Mouse (Mus musculus) kidney, embryonic 16.5 days (tissue): ENCODE results near the gene Tmem274. TPM values are rescaled to one million over a fixed set of nuclear protein-coding genes. Genes with fewer than 3 reads are reported as not detected.

Source experiments
- ATAC-seq: fragments of 200-750 bp; cut with Nextera tagmentation; 2 replicates; pipeline ENCODE4 v1.8.0; 2017; ENCODE audit warnings: moderate TSS enrichment; ENCODE audit not compliant: low FRiP score, low TSS enrichment
- H3K27ac ChIP-seq: fragments of 300-500 bp; sonication (generic); 2 replicates; pipeline ENCODE4 v1.5.1; 2014; ENCODE audit warnings: low read length
- H3K27me3 ChIP-seq: fragments of 300-500 bp; sonication (generic); 2 replicates; pipeline ENCODE4 v1.6.1; 2014; ENCODE audit warnings: low read length, control low read depth, mixed read lengths; ENCODE audit not compliant: insufficient read depth
- H3K36me3 ChIP-seq: fragments of 300-500 bp; sonication (generic); 2 replicates; pipeline ENCODE4 v1.6.1; 2014; ENCODE audit warnings: low read length, control low read depth, mixed read lengths; ENCODE audit not compliant: insufficient read depth
- H3K4me1 ChIP-seq: fragments of 300-500 bp; sonication (generic); 2 replicates; pipeline ENCODE4 v1.6.1; 2014; ENCODE audit warnings: low read length, control low read depth, mixed read lengths; ENCODE audit not compliant: insufficient read depth
- H3K4me2 ChIP-seq: fragments of 300-500 bp; sonication (generic); replicated peaks from 2 replicates; pipeline ENCODE4 v1.6.1; 2014; ENCODE audit warnings: low read depth, low read length
- H3K4me3 ChIP-seq: fragments of 300-500 bp; sonication (generic); 2 replicates; pipeline ENCODE4 v1.5.1; 2014; ENCODE audit warnings: mild to moderate bottlenecking, low read length
- H3K9ac ChIP-seq: fragments of 300-500 bp; sonication (generic); replicated peaks from 2 replicates; pipeline ENCODE4 v1.6.1; 2014; ENCODE audit warnings: low read length
- H3K9me3 ChIP-seq: fragments of 300-500 bp; sonication (generic); 2 replicates; pipeline ENCODE4 v1.6.1; 2016; ENCODE audit warnings: low read length, control low read depth
- WGBS: fragments of 180-500 bp; shearing (Covaris S2); extraction: QIAGEN DNeasy Blood & Tissue Kit; methylation state at CpG from one replicate; pipeline ENCODE4 v1.1.7; 2014; 5-methylcytosine and 5-hydroxymethylcytosine counted together
- polyA plus RNA-seq: library from polyadenylated mRNA; unstranded; fragments of >200 nt; fragmentation: Nextera tagmentation; extraction: Ambion mirVana; gene quantifications from 2 replicates; pipeline ENCODE4 v1.2.1, GENCODE M21; 2015

The Tmem274 gene
- polyA plus RNA-seq, 1 experiment from 2014 or later, result 0.82 TPM

GRCm38 (mm10) chr4:149496612-149497011 lies 19.4 kb downstream of the Tmem274 start:
- WGBS, result 74% methylated on average over 2 of the region's 2 CpGs
- Histone ChIP-seq H3K27me3 (no peaks in the 10 kb centered on the region), H3K36me3 (peaks cover 58% of the 10 kb centered on the region)

GRCm38 (mm10) chr4:149498901-149499300 lies 21.7 kb downstream of the Tmem274 start:
- WGBS, result 88% methylated on average over 8 of the region's 8 CpGs
- no peak overlapping the region for H3K9ac ChIP-seq
- H3K9me3 ChIP-seq, result no peaks in the 10 kb centered on the region
- peaks cover 45% of the 10 kb centered on the region for H3K36me3 ChIP-seq
- no peaks in the 10 kb centered on the region for H3K4me1 ChIP-seq
- no peaks in the 10 kb centered on the region for H3K27me3 ChIP-seq
- H3K27ac ChIP-seq, result no peak overlapping the region
- H3K4me2 ChIP-seq, result no peak overlapping the region
- no peak overlapping the region for H3K4me3 ChIP-seq
- no peak for ATAC-seq

More at GRCm38 (mm10) chr4:149496612-149497011, 19.4 kb downstream of the Tmem274 start:
- ATAC-seq, result no peak; the same call in 1 of the 2 replicates
- Histone ChIP-seq H3K9ac (no peak overlapping the region), H3K27ac (no peak overlapping the region), H3K9me3 (no peaks in the 10 kb centered on the region), H3K4me3 (no peak overlapping the region), H3K4me2 (no peak overlapping the region), H3K4me1 (no peaks in the 10 kb centered on the region)

- Histone ChIP-seq H3K4me1 (no peaks in the 10 kb centered on the region), H3K9me3 (no peaks in the 10 kb centered on the region), H3K4me3 (no peak overlapping the region), H3K36me3 (peaks cover 36% of the 10 kb centered on the region), H3K27ac (no peak overlapping the region), H3K9ac (no peak overlapping the region), H3K4me2 (no peak overlapping the region), H3K27me3 (no peaks in the 10 kb centered on the region)
- WGBS, result 75% methylated on average over 5 of the region's 5 CpGs
- ATAC-seq, result no peak
These were observed 22.6 kb downstream of the Tmem274 start for GRCm38 (mm10) chr4:149499790-149500189.

- 77% methylated on average over 5 of the region's 5 CpGs for WGBS
- Histone ChIP-seq H3K9ac (no peak overlapping the region), H3K4me1 (no peaks in the 10 kb centered on the region), H3K36me3 (peaks cover 12% of the 10 kb centered on the region; the same call in 1 of the 2 replicates), H3K9me3 (no peaks in the 10 kb centered on the region), H3K27me3 (no peaks in the 10 kb centered on the region), H3K4me2 (no peak overlapping the region), H3K4me3 (no peak overlapping the region), H3K27ac (no peak overlapping the region)
- ATAC-seq, result no peak
These were observed 27.2 kb downstream of the Tmem274 start for GRCm38 (mm10) chr4:149504363-149504762.

GRCm38 (mm10) chr4:149504858-149505257 lies 27.7 kb downstream of the Tmem274 start:
- H3K9me3 ChIP-seq, result no peaks in the 10 kb centered on the region
- no peak overlapping the region for H3K9ac ChIP-seq
- H3K4me3 ChIP-seq, result no peak overlapping the region
- H3K36me3 ChIP-seq, result peaks cover 12% of the 10 kb centered on the region; the same call in 1 of the 2 replicates
- H3K4me1 ChIP-seq, result no peaks in the 10 kb centered on the region
- WGBS, result 32% methylated on average over 3 of the region's 3 CpGs
- H3K27ac ChIP-seq, result no peak overlapping the region
- H3K4me2 ChIP-seq, result no peak overlapping the region
- H3K27me3 ChIP-seq, result no peaks in the 10 kb centered on the region
- no peak for ATAC-seq

GRCm38 (mm10) chr4:149505261-149505967 lies 28.2 kb downstream of the Tmem274 start:
- Histone ChIP-seq H3K27me3 (no peaks in the 10 kb centered on the region), H3K9me3 (no peaks in the 10 kb centered on the region), H3K4me2 (no peak overlapping the region), H3K9ac (no peak overlapping the region), H3K27ac (no peak overlapping the region), H3K36me3 (peaks cover 7% of the 10 kb centered on the region; the same call in 1 of the 2 replicates), H3K4me3 (no peak overlapping the region), H3K4me1 (no peaks in the 10 kb centered on the region)
- no peak for ATAC-seq
- WGBS, result 64% methylated on average over 14 of the region's 15 CpGs

DNA sequence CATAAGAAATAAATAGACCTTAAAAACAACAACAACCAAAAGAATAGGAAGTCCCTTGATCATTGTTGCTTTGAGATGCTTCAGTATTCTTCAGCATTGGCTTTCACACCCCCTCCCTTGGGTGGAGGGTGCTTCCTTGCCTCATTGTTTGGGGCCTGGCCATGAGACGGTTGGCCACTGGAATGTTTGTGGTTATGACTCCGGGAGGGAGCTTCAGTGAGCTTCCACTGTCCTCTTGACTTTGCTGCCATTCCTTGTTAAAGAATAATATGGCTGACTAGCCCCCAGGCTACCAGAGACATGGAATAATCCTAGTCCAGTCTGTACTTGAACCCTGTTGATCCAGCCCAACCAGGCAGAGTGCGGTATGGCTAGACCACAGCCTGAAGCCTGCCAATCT lies 29.7 kb downstream of the Tmem274 start:
- no peaks in the 10 kb centered on the region for H3K27me3 ChIP-seq
- no peak for ATAC-seq
- H3K4me2 ChIP-seq, result no peak overlapping the region
- H3K36me3 ChIP-seq, result no peaks in the 10 kb centered on the region
- H3K9ac ChIP-seq, result no peak overlapping the region
- no peak overlapping the region for H3K27ac ChIP-seq
- H3K4me3 ChIP-seq, result no peak overlapping the region
- no peaks in the 10 kb centered on the region for H3K9me3 ChIP-seq
- H3K4me1 ChIP-seq, result no peaks in the 10 kb centered on the region
- 80% methylated on average over 3 of the region's 3 CpGs for whole genome bisulfite sequencing

DNA sequence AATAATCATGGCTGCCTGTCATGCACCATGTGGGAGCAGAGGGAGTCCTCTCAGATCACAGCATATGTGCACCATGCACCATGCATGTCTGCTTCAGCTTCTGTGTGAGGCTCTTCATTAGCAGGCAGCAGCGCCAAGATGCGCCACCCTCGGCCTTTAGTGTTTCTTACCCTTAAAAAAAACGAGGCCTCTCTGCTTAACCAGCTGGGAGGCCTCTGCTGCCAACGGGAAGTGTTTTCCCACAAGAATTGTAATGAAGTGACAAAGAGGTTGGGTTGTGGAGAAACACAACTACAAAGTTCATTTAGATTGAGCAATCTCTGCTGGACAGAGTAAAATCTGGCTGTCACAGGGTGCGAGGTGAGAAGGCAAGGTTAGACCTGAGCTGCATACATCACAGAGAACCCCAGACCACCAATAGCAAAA lies 34.1 kb downstream of the Tmem274 start:
- Histone ChIP-seq H3K27me3 (no peaks in the 10 kb centered on the region), H3K9ac (no peak overlapping the region), H3K36me3 (no peaks in the 10 kb centered on the region), H3K9me3 (no peaks in the 10 kb centered on the region), H3K4me2 (no peak overlapping the region), H3K4me1 (no peaks in the 10 kb centered on the region), H3K4me3 (no peak overlapping the region), H3K27ac (no peak overlapping the region)
- WGBS, result 37% methylated on average over 6 of the region's 6 CpGs
- ATAC-seq, result no peak

DNA sequence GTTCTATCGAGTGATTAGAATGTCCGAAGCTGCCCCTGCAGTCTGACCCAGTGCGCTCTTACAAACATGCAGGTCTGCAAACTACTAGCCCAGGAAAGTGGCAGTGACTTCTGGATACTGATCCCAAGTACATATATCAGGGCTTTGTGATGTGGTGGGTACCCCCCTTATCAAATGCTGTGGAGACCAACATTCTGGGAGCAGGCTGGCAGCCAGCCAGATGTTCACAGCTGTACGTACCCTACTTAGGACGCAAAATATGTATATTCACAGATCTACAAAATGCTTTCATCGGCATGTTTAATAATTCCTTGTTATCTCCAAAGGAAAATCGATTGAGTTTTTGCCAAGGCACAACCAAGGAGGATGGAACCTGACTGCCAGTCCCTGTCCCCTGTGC lies 34.9 kb downstream of the Tmem274 start:
- Histone ChIP-seq H3K4me2 (no peak overlapping the region), H3K36me3 (no peaks in the 10 kb centered on the region), H3K27ac (no peak overlapping the region), H3K4me3 (no peak overlapping the region), H3K9ac (no peak overlapping the region), H3K4me1 (no peaks in the 10 kb centered on the region), H3K27me3 (no peaks in the 10 kb centered on the region), H3K9me3 (no peaks in the 10 kb centered on the region)
- ATAC-seq, result no peak
- WGBS, result 79% methylated on average over 7 of the region's 7 CpGs

GRCm38 (mm10) chr4:149515706-149516105 lies 38.5 kb downstream of the Tmem274 start:
- peaks cover 16% of the 10 kb centered on the region; the same call in 1 of the 2 replicates for H3K4me1 ChIP-seq
- H3K9ac ChIP-seq, result no peak overlapping the region
- H3K4me2 ChIP-seq, result no peak overlapping the region
- H3K27me3 ChIP-seq, result no peaks in the 10 kb centered on the region
- H3K4me3 ChIP-seq, result no peak overlapping the region
- no peaks in the 10 kb centered on the region for H3K9me3 ChIP-seq
- no peaks in the 10 kb centered on the region for H3K36me3 ChIP-seq
- no peak overlapping the region for H3K27ac ChIP-seq
- 96% methylated on average over 5 of the region's 5 CpGs for WGBS
- ATAC-seq, result no peak
